Mouse (Mus musculus) thymus, adult 2 months (tissue): ENCODE data around the gene Neurl4.

Experiments used
- CTCF ChIP-seq: fragments of 200-500 bp; IDR thresholded peaks from 2 replicates; pipeline ENCODE4 v1.5.1; 2012; ENCODE audit warnings: mild to moderate bottlenecking, control low read depth, low read length, moderate library complexity, borderline replicate concordance; ENCODE audit not compliant: control insufficient read depth, poor library complexity, insufficient read depth; ENCODE audit errors: extremely low read depth
- POLR2A ChIP-seq: fragments of 200-500 bp; IDR thresholded peaks from 2 replicates; pipeline ENCODE4 v1.6.1; 2012; ENCODE audit warnings: mild to moderate bottlenecking, low read length, control low read depth, moderate library complexity; ENCODE audit not compliant: control insufficient read depth, poor library complexity, insufficient read depth; ENCODE audit errors: extremely low read depth

- no peak for TF ChIP-seq CTCF
- TF ChIP-seq POLR2A = no peak
Observed at GRCm38 (mm10) chr11:69867335-69867734, 33.5 kb upstream of the Neurl4 start.
